Mouse (Mus musculus) liver, postnatal 0 days (tissue): ENCODE results near the gene Nipal4.

Experiments used
- CTCF ChIP-seq: sonication (generic); IDR thresholded peaks from 2 replicates; pipeline ENCODE4 v1.5.1; 2016; ENCODE audit warnings: antibody characterized with exemption, low read depth
- EP300 ChIP-seq: IDR thresholded peaks from 2 replicates; pipeline ENCODE4 v1.6.1; 2016; ENCODE audit warnings: antibody characterized with exemption, low read depth, mild to moderate bottlenecking

- no peak for TF ChIP-seq EP300
- TF ChIP-seq CTCF = no peak
Measured at GRCm38 (mm10) chr11:46123328-46123866, 42.9 kb downstream of the Nipal4 start.
